Mouse (Mus musculus) adrenal gland, postnatal 25 days (tissue): ENCODE measurements around the gene Vps13d. TPM values are rescaled to one million over a fixed set of nuclear protein-coding genes. Genes with fewer than 3 reads are reported as not detected.
A peak's percentile ranks its signal among the peaks of the same experiment; 100 is the strongest.

ENCODE experiments used
- DNase-seq: peaks from one replicate; pipeline ENCODE4 v3.0.0; 2021; ENCODE audit warnings: mixed read lengths
- total RNA-seq: library from RNA; stranded (reverse); gene quantifications from 2 replicates; pipeline ENCODE4 v1.2.3, GENCODE M21; 2021

The Vps13d gene
- total RNA-seq, 1 experiment from 2014 or later = 73.1 TPM

DNA sequence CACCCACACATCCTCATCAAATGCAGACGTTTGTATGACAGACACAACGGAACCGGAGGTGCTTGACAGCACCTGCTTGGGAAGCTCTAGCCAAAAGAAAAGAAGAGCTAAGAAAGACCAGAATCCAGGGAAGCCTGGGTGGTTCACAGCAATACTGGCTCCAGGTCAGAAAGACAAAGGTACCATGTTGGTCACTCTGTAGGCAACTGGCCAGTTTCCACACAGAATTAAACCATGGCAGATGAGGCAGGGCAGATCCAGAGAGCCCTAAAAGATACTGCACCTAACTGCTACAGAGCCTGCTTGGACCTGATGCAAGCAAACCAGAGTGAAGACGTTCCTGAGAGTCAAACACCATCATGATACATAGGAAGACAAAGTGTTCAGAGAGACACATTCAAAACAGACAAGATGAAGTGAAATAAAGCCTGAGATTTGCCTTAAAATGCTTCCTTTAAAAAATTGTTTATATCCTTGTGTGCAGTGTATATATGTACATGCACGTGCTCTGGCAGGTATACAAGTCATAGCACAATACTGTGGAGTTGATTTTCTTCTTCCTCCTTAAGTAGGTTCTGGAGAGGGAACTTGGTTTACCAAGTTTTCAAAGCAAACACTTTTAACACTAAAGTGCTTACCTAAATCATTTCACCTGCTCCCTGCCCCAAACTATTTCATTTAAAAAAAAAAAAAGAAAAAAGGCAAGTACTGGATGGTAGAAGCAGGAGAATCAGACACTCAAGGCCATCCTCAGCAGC lies 44.3 kb downstream of the Vps13d start:
- no peak for DNase-seq

- DNase-seq = no peak
These were observed 47.5 kb downstream of the Vps13d start for GRCm38 (mm10) chr4:145147006-145147961.

DNA sequence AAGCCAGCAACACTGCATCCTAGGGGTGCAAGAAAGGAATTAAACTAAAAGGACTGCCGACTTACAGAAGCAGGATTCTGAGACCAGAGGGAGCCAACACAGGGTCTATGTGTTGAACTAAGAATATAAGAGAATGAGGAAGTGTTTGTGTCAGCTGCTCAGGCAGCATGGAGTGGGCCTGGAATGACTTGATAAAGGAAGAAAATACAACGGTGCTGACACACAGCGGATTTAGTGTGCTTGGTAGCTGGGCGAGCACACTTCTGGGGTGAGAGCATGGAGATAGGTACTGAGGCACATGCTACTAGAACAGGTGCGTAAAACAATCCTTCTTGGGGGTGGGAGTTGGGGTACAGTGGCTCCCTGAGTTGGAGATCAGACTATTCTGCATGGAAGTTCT lies 51.3 kb downstream of the Vps13d start:
- DNase-seq = no peak

- no peak for DNase-seq
These were observed 58.1 kb downstream of the Vps13d start for GRCm38 (mm10) chr4:145136705-145137104.

GRCm38 (mm10) chr4:145135473-145135872 lies 59.3 kb downstream of the Vps13d start:
- no peak for DNase-seq

GRCm38 (mm10) chr4:145130772-145131171 lies 64.0 kb downstream of the Vps13d start:
- no peak for DNase-seq

DNA sequence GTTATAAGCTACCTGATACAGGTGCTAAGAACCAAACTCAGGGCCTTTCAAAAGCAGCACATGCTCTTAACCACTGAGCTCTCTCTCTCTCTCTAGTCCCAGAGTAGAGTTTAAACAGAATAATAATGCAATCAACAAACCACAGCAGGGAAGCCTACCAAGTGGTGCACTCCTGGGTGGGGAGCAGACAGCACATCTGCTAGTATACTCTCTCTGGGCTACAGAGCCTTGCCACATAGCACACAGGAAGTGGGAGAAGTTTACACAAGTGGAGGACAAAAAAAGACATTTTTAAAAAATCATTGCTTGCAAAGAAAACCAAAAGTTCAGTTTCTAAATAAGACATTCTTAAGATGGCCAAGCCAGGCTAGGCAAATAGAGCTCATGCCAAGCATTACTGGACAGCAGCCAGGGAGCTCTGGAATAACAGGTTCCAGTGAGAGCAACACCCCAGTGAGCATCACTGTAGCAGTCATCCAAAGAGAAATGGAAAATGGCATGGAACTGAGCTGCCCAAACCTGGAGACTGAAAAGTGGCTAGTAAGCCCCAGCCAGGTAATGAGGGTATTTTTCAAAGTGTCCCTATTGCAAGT lies 64.8 kb downstream of the Vps13d start:
- DNase-seq = peak; percentile 37

DNA sequence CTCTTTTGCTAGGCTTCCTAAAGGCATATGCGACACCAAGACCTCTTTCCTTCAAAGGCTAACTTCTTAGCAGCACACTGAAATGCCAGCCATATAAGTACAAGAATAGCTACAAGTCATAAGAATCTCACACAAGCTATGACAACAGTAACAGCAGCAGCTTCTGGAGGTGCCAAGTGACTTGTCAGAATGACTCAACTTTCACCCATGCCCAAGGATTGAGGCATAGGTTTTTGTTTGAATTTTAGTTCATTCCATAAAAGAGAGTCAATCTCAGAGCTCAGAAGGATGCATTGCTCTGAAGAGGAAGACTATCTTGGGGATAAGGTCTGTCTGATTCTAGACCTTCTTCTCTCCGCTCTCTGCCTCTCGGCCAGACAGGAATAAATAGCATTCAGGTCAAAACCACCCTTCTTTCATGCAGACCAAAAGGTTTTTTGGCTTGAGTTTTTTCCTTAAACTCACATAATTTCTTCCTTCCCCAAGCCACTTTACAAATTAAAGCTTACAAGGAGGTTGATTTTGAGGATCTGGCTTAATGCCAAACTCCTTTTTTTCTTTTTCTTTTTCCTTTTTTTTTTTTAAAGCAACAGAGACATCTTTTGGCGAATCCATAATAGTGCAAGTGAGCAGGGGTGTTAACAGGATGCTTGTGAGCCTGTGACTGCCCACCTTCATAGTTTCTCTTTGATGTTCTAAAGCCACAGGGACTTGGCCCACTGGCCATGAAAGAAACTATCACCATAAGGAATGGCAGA lies 69.2 kb downstream of the Vps13d start:
- no peak for DNase-seq

GRCm38 (mm10) chr4:145124419-145124818 lies 70.4 kb downstream of the Vps13d start:
- no peak for DNase-seq

DNA sequence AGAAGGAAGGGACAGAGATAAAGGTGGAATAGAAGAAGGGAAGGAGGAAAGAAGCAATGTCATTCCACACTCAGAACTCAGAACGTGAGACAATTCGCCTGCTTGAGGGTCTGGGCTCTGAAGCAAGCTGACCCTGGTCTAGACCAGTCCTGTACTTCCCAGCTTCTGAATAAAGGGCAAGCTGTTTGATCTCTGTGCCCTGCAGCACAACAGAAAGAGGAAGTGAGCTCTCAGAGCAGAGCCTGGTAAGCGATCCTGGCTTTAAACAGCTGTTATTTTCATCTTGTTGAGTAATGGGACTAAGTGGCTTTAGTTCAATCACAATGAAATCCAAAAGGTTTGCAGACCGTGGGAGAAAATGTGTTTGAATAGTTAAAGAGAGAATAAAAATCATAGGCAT lies 83.2 kb downstream of the Vps13d start:
- DNase-seq = no peak

DNA sequence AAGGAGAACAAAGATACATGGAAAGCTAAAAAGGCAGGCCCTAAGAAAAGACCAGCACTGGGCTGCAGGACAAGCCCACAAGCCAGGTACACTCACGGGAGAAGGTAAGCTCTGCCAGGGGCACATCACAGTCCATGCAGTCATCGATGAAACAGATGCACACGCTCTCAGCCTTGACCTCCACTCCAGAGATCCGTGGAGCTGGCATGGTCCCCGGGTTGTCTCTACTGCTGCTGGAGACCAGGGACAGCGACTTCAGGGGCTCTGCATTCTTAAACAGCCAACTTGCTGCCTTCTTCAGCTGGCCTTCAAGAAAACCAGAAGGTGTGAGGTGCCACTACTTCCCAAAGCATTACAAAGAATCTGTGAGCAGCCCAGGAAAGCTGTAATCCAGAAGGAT lies 84.1 kb downstream of the Vps13d start:
- DNase-seq = peak; percentile 26

DNA sequence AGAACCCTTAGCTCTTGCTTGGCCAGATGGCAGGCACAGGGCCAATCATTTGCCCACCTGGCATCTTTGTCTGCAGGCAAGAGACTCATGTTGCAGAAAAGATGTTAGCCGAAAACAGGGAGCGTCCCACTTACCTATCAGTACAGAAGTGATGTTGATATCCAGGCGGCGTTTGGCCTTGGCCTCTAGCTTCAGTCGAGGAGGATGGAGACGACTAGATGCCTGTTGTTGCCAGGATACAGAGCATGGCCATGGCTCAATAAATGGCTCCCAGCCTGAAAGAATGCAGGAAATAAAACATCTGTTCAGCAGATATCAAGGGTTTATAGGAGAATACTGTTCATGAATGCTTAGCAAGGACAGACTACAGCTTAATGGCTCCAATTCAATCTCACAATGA lies 88.0 kb downstream of the Vps13d start:
- DNase-seq = no peak

DNA sequence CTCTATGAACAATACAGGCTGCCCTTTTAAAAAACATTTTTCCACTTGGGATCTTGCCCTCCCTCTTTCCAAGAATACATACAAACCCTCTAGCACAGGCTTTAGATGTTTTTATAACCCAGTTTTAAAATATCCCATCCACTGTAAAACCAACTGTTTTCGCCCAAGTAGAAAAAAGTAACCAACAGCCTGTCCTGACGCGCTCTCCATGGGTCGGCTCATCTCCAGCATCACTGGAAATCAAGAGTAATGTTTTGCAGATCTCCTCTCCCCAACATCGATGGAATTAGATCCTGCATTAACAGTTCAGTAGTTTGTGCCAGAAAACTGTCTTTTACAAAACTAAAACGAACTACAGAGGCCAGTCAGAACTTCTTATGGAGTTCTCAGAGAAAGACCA lies 89.5 kb downstream of the Vps13d start:
- DNase-seq = no peak

DNA sequence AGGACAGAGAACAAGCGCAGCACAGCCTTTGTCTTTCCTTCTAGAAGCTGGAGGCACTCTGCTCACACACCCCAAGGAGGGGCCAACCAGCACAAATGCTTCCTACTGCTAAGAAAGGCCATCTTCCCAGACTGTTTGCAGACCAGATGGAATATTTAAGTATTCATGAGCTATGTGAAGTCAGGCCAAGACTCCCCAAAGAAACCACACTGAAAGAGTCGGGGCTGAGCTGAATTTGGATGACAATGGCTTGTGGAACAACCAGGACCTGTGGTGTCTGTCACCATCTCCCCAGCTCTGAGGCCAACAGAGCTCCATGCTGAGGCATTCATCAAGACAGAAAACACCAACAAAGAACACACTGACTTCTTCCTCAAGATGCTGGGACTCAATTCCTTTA lies 89.9 kb downstream of the Vps13d start:
- DNase-seq = no peak

DNA sequence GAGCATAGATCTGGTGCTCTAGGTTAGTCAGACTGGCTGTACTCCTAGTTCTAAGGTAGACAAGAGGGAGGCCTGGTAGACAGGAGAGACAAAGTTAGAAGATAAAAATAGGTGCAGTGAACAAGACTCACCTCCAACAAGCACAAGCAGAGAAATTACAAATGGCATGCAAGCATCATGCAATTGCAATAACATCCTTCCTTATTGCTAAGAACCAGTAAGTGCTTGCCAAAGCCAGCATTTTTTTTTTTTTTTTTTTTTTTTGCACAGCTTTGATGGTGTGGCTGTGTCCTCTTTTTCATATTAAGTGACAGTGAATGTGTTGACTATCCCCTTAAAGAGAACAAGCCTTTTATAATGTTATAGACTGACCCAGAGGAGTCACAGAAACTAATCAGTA lies 91.2 kb downstream of the Vps13d start:
- no peak for DNase-seq

- DNase-seq = no peak
These were observed 92.7 kb downstream of the Vps13d start for GRCm38 (mm10) chr4:145101823-145102718.

DNA sequence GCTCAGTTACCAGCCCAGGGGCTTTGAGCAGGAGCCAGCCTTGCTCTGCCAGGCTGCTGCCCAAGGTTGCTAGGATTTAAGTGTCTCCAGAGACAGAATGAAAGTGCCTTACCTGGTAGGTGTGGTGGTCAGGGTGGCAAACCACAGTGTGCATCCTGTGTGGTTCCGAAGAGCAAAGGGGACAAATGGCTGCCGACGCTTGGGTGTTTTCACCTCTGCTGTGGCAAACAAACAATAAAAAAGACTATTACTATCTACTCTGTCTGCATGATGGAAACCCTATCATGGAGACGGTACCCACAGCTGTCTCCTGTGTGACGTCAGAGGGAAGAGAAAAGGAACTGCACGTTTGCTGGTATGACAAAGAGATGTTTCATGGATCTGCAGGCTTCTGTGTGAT lies 95.0 kb downstream of the Vps13d start:
- no peak for DNase-seq

GRCm38 (mm10) chr4:145099344-145099743 lies 95.5 kb downstream of the Vps13d start:
- DNase-seq = no peak

GRCm38 (mm10) chr4:145097974-145098373 lies 96.8 kb downstream of the Vps13d start:
- DNase-seq = no peak

GRCm38 (mm10) chr4:145096481-145097039 lies 98.2 kb downstream of the Vps13d start:
- no peak for DNase-seq

GRCm38 (mm10) chr4:145086509-145086908 lies 108.3 kb downstream of the Vps13d start:
- DNase-seq = no peak
